Mouse (Mus musculus) kidney, adult 2 months (tissue): ENCODE measurements around the gene Zbed3.

Experiments used
- CTCF ChIP-seq: fragments of 200-500 bp; conservative IDR thresholded peaks from 2 replicates; pipeline ENCODE4 v1.5.1; 2011; ENCODE audit warnings: low read depth, mild to moderate bottlenecking, control low read depth, low read length, moderate library complexity, mixed read lengths; ENCODE audit not compliant: insufficient read depth, insufficient read length
- POLR2A ChIP-seq: fragments of 200-500 bp; IDR thresholded peaks from one replicate; pipeline ENCODE4 v1.6.1; 2011; ENCODE audit warnings: low read depth, low read length, control low read depth

DNA sequence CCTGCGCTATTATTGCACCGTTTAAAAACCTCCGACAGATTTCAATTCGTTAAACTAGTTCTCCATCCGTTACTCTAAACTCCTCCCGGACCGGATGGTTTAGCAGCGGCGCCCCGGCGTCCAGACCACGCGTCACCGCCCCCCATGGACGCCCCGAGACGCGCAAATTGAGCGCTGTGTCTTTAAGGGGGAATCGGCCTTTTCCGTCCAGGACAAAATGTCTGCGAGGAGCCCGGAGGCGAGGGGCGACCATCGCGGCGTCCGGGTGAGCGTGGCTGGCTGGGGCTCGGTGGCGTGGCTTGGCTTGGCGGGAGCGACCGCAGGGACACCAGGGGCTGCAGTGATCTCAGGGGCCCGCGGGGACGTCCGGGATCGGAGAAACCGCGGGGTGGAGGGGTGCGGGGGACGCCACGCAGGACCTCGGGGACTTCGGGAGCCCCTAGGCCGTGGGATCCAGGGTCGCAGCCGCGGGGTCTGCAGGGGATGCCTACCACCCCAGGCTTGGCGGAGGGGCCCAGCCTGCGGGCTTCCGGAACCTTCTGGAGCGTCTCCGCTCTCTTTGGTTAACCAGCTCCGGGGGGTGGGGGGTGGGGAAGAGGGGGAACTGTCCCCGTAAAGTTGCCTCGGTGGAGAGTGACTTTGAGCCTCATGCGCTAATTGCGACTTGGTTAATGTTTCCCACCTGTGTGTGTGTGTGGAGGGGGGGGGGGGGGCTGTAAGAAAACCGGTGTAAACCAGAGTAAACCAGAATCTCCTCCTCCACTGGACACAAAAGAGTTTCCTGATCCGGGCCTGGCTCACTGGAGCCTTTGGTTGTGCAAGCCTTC is 1.9 kb downstream of the Zbed3 start:
- TF ChIP-seq CTCF: no peak
- no peak for TF ChIP-seq POLR2A
